Comparison of ENCODE assay signal across 8 mouse cellular contexts in genomic region chr8:126596721-126597120, GRCm38 (mm10). TPM values are rescaled to one million over a fixed set of nuclear protein-coding genes. Genes with fewer than 3 reads are reported as not detected.
DNase-seq lines count a peak whose midpoint lies in the region; ATAC-seq and TF ChIP-seq lines count a peak whose summit lies in the region.

No protein-coding gene starts in this region.

- no peaks in the 10 kb centered on the region for H3K9me3 ChIP-seq in lung, embryonic 14.5 days (ENCODE audit: low read depth, low read length)
- H3K9me3 ChIP-seq in forebrain, embryonic 13.5 days (replicated peaks) = no peaks in the 10 kb centered on the region
- H3K9me3 ChIP-seq in limb, embryonic 12.5 days = no peaks in the 10 kb centered on the region

- no peak for DNase-seq in lung, embryonic 14.5 days
- no peak for DNase-seq in lung, postnatal 25 days (ENCODE audit: low spot score)
- DNase-seq in frontal cortex, adult 2 months (ENCODE audit: extremely low spot score in 1 of 2, low spot score in 1 of 2) = no peak
- DNase-seq in thymus, postnatal 0 days (ENCODE audit: low spot score) = no peak
- DNase-seq in ovary, adult 18-20 months (ENCODE audit: low spot score) = no peak

- no peaks in the 10 kb centered on the region for H3K27me3 ChIP-seq in lung, embryonic 14.5 days (ENCODE audit: insufficient read depth, low read length)
- no peaks in the 10 kb centered on the region for H3K27me3 ChIP-seq in forebrain, embryonic 13.5 days
- H3K27me3 ChIP-seq in limb, embryonic 12.5 days = no peaks in the 10 kb centered on the region

- no peak for TF ChIP-seq POLR2A in olfactory bulb, adult 2 months (IDR thresholded peaks at IDR 0.05; ENCODE audit: insufficient read depth, low read depth, low read length)

- TF ChIP-seq CTCF in lung, embryonic 14.5 days (IDR thresholded peaks at IDR 0.05; ENCODE audit: low read depth) = no peak
- TF ChIP-seq CTCF in olfactory bulb, adult 2 months (IDR thresholded peaks at IDR 0.05; ENCODE audit: insufficient read depth, low read depth, low read length) = no peak

- peaks cover 11% of the 10 kb centered on the region for H3K36me3 ChIP-seq in lung, embryonic 14.5 days (ENCODE audit: insufficient read depth)
- H3K36me3 ChIP-seq in forebrain, embryonic 13.5 days (ENCODE audit: poor library complexity, severe bottlenecking) = no peaks in the 10 kb centered on the region
- 0 out of 2 replicates have a peak, but pooled peaks cover 6% of the 10 kb centered on the region for H3K36me3 ChIP-seq in limb, embryonic 12.5 days

- H3K4me1 ChIP-seq in lung, embryonic 14.5 days (ENCODE audit: insufficient read depth) = peaks cover 46% of the 10 kb centered on the region
- peaks cover 56% of the 10 kb centered on the region for H3K4me1 ChIP-seq in forebrain, embryonic 13.5 days
- H3K4me1 ChIP-seq in limb, embryonic 12.5 days (replicated peaks) = peaks cover 43% of the 10 kb centered on the region
- peaks cover 28% of the 10 kb centered on the region for H3K4me1 ChIP-seq in olfactory bulb, adult 2 months (ENCODE audit: control insufficient read depth, insufficient read depth, low read length)

- peak overlapping the region; percentile 100 for H3K27ac ChIP-seq in lung, embryonic 14.5 days (ENCODE audit: low read depth)
- peak overlapping the region; percentile 99 for H3K27ac ChIP-seq in forebrain, embryonic 13.5 days
- H3K27ac ChIP-seq in limb, embryonic 12.5 days = peak overlapping the region; percentile 98
- peak overlapping the region; percentile 91; the same call in 1 of the 2 replicates for H3K27ac ChIP-seq in olfactory bulb, adult 2 months (ENCODE audit: insufficient read depth, low read depth, low read length)

- 48% methylated on average over 5 of the region's 5 CpGs for WGBS in lung, embryonic 14.5 days
- WGBS in forebrain, embryonic 13.5 days = 78% methylated on average over 5 of the region's 5 CpGs
- 78% methylated on average over 5 of the region's 5 CpGs for WGBS in limb, embryonic 12.5 days
- WGBS in olfactory bulb, adult 2 months = 85% methylated on average over 5 of the region's 5 CpGs

- peak overlapping the region; percentile 60; the same call in 1 of the 2 replicates for H3K4me3 ChIP-seq in lung, embryonic 14.5 days (ENCODE audit: low read depth, low read length)
- H3K4me3 ChIP-seq in forebrain, embryonic 13.5 days = no peak overlapping the region
- no peak overlapping the region for H3K4me3 ChIP-seq in limb, embryonic 12.5 days (replicated peaks)
- no peak overlapping the region for H3K4me3 ChIP-seq in olfactory bulb, adult 2 months (ENCODE audit: insufficient read depth, low read depth, low read length)

- peak overlapping the region; percentile 41 for H3K9ac ChIP-seq in lung, embryonic 14.5 days
- H3K9ac ChIP-seq in forebrain, embryonic 13.5 days = peak overlapping the region; percentile 52; the same call in 1 of the 2 replicates
- peak overlapping the region; percentile 47; the same call in 1 of the 2 replicates for H3K9ac ChIP-seq in limb, embryonic 12.5 days (replicated peaks)

- ATAC-seq in lung, embryonic 14.5 days (ENCODE audit: insufficient read depth) = no peak
- no peak for ATAC-seq in forebrain, embryonic 13.5 days
- ATAC-seq in limb, embryonic 12.5 days (ENCODE audit: insufficient number of reproducible peaks, insufficient read depth, low FRiP score, low TSS enrichment, low read depth) = no peak

- H3K4me2 ChIP-seq in lung, embryonic 14.5 days = peak overlapping the region; percentile 99
- H3K4me2 ChIP-seq in forebrain, embryonic 13.5 days = peak overlapping the region; percentile 100
- peak overlapping the region; percentile 78 for H3K4me2 ChIP-seq in limb, embryonic 12.5 days

RNA-seq across cellular contexts. Expression of gene Irf2bp2, which starts 2.9 kb away (rescaled TPM):
- polyA plus RNA-seq in lung, embryonic 14.5 days (2014; fragmentation: Nextera tagmentation; extraction: Ambion mirVana) = 8.9 and 9.3 TPM in 2 replicates
- polyA plus RNA-seq in forebrain, embryonic 13.5 days (2015; fragmentation: Nextera tagmentation; extraction: Ambion mirVana) = 8.1 and 8.3 TPM in 2 replicates
- polyA plus RNA-seq in limb, embryonic 12.5 days (2016; fragmentation: Nextera tagmentation; extraction: Ambion mirVana) = 9.3 and 11.0 TPM in 2 replicates
- not detected in 2 replicates for polyA plus RNA-seq in olfactory bulb, adult 2 months (2012; ENCODE audit: insufficient read depth, insufficient read length, low replicate concordance, missing spikeins)
- polyA plus RNA-seq in frontal cortex, adult 2 months (2012; rRNA removed) = 36.5 and 40.8 TPM in 2 replicates
- 14.9 and 20.3 TPM in 2 replicates for polyA plus RNA-seq in thymus, postnatal 0 days (2015; fragmentation: Nextera tagmentation; extraction: Ambion mirVana)
